ENCODE assay signal across 1 mouse cellular context in the genomic region with DNA sequence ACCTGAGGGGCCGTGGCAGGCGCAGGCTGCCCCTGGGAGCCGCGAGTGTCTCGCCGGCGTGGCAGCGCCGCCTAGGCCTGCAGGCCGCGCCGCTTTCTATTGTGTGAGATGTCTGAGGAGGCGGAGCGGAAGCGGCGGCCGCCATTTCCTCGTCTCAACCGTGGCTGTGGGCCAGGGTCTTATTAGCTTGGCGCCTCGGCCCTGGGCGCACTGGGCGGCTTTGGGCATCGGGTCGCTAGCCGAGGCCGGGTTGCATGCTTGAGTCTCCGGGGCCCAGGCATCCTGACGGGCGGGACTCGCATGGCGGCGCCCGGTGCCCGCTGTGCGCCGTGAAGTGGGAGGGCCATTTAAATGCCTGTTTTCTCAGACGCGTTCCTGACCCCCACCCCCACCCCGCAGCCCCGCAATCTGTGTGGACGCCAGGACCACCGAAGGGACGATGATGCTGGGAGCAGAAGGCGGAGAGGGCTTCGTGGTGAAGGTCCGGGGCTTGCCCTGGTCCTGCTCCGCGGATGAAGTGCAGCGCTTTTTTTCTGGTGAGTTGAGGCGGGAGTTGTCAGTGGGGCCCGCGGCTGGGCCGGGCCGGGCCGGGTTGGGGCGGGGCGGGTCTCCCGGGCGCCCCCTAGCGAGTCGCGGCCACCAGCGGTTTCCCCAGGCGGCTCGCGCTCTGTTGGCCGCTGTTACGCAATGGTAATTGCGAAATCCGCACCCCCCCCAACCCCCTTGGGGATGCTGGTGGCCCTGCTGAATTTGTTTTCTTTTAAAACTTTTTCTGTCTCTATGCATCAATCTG.
TF ChIP-seq lines count a peak whose summit lies in the region.

No protein-coding gene starts in this region.

TF ChIP-seq in CH12.LX, 34 proteins besides CTCF, POLR2A, EP300 and RAD21:
- TF ChIP-seq NELFE (IDR thresholded peaks at IDR 0.05; ENCODE audit: low read depth, low read length), result no peak
- no peak for TF ChIP-seq GABPA (IDR thresholded peaks at IDR 0.05; ENCODE audit: insufficient replicate concordance, low read depth, low read length)
- no peak for TF ChIP-seq IRF4 (IDR thresholded peaks at IDR 0.05; ENCODE audit: low read depth, low read length)
- no peak for TF ChIP-seq ELF1 (IDR thresholded peaks at IDR 0.05; ENCODE audit: low read depth, low read length)
